Mouse (Mus musculus): Measurements from ENCODE around the gene Olfr1506. TPM values are rescaled to one million over a fixed set of nuclear protein-coding genes. Genes with fewer than 3 reads are reported as not detected.
"Not testable (repeated sequence)": the region's sequence is repeated elsewhere in the genome, so short reads cannot be mapped to it uniquely, and the experiment has no call there.

The Olfr1506 gene
- total RNA-seq (2021) = not detected
- long read RNA-seq = 0 reads

- not testable (repeated sequence) for DNase-seq (ENCODE audit: low spot score in 2 of 2)
These were observed at the start of gene Olfr1506 for GRCm38 (mm10) chr2:90224393-90224792. Gene Olfr1506, minus strand, starts transcription at chr2:90224493.

DNA sequence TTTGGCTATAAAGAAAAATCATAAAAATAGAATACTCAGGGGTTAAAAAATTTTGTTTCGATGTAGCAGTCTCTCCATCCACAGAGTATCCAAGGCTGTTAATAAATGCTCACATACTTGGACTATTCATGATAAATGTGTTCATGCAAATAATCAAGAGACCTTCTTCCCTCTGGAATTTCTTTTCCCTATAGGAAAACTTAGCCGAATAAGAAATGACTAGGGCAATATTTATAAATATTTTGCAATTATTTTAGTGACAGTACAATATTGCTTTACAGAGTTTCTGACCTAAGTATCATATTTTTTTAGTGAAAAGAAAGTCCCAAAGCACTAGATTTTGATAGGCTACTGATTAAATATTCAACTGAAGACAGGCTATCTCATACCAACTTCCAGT is 46.6 kb upstream of the Olfr1506 start, which contains the start of gene Olfr1271:
Gene Olfr1271 (minus strand): TSS at position 101 of the 400 bp plus-strand sequence.
- DNase-seq (ENCODE audit: low spot score in 2 of 2) = no peak

GRCm38 (mm10) chr2:90257492-90257891 is 33.2 kb upstream of the Olfr1506 start, which contains the start of gene Olfr142:
Gene Olfr142, minus strand, starts transcription at chr2:90257592.
- DNase-seq (ENCODE audit: low spot score in 2 of 2) = no peak

DNA sequence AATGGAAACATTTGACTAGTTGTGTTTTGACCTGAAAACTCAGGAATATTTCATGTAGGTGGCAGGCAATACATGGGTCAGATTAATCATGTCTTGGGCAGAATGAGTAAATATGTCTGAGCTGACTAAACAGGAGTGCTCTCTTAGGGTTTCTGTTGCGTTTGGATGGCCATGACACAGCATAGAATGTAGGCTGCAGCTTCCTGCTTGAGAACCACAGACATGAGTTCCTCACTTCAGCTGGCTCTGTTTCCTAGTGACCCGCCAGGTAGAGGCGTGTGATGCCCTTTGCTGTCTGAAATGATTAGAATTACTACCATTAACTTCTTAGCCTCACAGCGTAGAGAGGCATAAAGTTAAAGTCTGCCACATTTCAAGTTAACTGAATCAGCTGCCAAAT is 24.7 kb downstream of the Olfr1506 start:
- not testable (repeated sequence) for DNase-seq (ENCODE audit: low spot score in 2 of 2)

DNA sequence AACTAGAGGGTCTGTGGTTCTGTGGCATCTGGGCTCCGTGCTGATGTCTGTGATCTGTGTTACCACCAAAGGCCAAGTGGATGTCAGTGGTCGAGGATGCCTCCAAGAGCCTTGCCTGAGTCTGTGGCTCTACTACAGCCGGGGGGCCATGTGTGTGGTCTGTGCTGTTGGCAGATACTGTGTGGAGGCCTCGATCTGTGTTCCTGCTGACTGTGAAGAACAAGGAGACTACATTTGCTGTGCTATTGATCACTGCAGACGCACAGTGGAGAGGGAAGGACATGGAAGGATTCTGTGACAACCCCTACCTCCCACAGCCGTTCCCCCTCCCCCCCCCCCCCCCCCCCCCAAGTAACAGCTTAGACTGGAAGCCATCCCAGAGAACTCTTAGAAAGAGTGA is 29.0 kb downstream of the Olfr1506 start:
- DNase-seq (ENCODE audit: low spot score in 2 of 2) = not testable (repeated sequence)

DNA sequence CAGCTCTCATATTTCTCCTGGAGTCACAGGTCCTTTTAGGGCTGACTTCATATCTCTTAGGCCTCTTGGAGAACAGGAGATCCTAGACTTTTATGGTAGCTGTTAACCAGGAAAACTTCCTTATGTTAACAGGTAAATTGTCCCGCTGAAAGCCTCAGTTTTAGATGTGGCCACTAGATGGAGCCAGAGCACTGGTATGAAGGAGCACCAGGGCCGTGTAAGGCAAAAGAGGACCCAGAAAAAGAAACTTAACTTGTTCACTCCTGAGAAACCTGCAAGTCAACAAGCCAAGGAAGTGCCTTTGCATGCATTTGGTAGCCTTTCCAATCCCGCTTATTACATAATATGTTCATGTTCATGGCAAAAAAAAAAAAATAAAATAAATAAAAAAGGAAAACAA is 29.5 kb downstream of the Olfr1506 start:
- DNase-seq (ENCODE audit: low spot score in 2 of 2) = not testable (repeated sequence)

GRCm38 (mm10) chr2:90187082-90187481 is 37.2 kb downstream of the Olfr1506 start:
- DNase-seq (ENCODE audit: low spot score in 2 of 2) = not testable (repeated sequence)

GRCm38 (mm10) chr2:90186082-90186481 is 38.2 kb downstream of the Olfr1506 start:
- DNase-seq (ENCODE audit: low spot score in 2 of 2) = not testable (repeated sequence)

Other genes with a start within 250 kb of the Olfr1506 start
- not detected for gene Olfr1261, start 233.3 kb downstream of the Olfr1506 start, total RNA-seq (2021)
- not detected for gene Olfr1262, start 224.3 kb downstream of the Olfr1506 start, total RNA-seq (2021)
- not detected for gene Olfr1263, start 212.4 kb downstream of the Olfr1506 start, total RNA-seq (2021)
- not detected for gene Olfr1264, start 198.9 kb downstream of the Olfr1506 start, total RNA-seq (2021)
- gene Olfr1265, start 189.2 kb downstream of the Olfr1506 start, total RNA-seq (2021) = not detected
- gene Olfr140, start 160.9 kb downstream of the Olfr1506 start, total RNA-seq (2021) = not detected
- gene Olfr1269, start 103.1 kb downstream of the Olfr1506 start, total RNA-seq (2021) = not detected
- gene Olfr32, start 82.2 kb downstream of the Olfr1506 start, total RNA-seq (2021) = not detected
- gene Olfr1270, start 71.4 kb downstream of the Olfr1506 start, total RNA-seq (2021) = not detected
- not detected for gene Olfr142, start 33.1 kb upstream of the Olfr1506 start, total RNA-seq (2021)
- gene Olfr1271, start 46.5 kb upstream of the Olfr1506 start, total RNA-seq (2021) = not detected
- not detected for gene Olfr1272, start 68.3 kb upstream of the Olfr1506 start, total RNA-seq (2021)
- under 1 TPM in 1 of 2 experiments, not detected in 1; 0.21 TPM for gene Gm13769, start 97.7 kb upstream of the Olfr1506 start, total RNA-seq (2021)
- gene Olfr1274-ps, start 174.2 kb upstream of the Olfr1506 start, total RNA-seq (2021) = not detected